Mouse (Mus musculus) testis, adult 2 months (tissue): Measurements from ENCODE around the gene Lmtk3. TPM values are rescaled to one million over a fixed set of nuclear protein-coding genes. Genes with fewer than 3 reads are reported as not detected.

ENCODE experiments used
- H3K27ac ChIP-seq: fragments of 200-500 bp; 2 replicates; pipeline ENCODE4 v1.5.1; 2012; ENCODE audit warnings: low read depth, low read length; ENCODE audit not compliant: control insufficient read depth, insufficient read depth
- H3K27me3 ChIP-seq: fragments of 200-500 bp; 2 replicates; pipeline ENCODE4 v1.6.1; 2012; ENCODE audit warnings: mild to moderate bottlenecking, low read length, moderate library complexity; ENCODE audit not compliant: control insufficient read depth, insufficient read depth
- H3K36me3 ChIP-seq: fragments of 200-500 bp; 2 replicates; pipeline ENCODE4 v1.6.1; 2012; ENCODE audit warnings: mild to moderate bottlenecking, low read length; ENCODE audit not compliant: control insufficient read depth, insufficient read depth
- H3K4me1 ChIP-seq: fragments of 200-500 bp; 2 replicates; pipeline ENCODE4 v1.6.1; 2012; ENCODE audit warnings: low read length; ENCODE audit not compliant: control insufficient read depth, insufficient read depth
- H3K4me3 ChIP-seq: fragments of 200-500 bp; 2 replicates; pipeline ENCODE4 v1.5.1; 2012; ENCODE audit warnings: low read depth, mild to moderate bottlenecking, low read length, moderate library complexity, mixed read lengths; ENCODE audit not compliant: control insufficient read depth
- CTCF ChIP-seq: fragments of 200-500 bp; IDR thresholded peaks from 2 replicates; pipeline ENCODE4 v1.5.1; 2012; ENCODE audit warnings: low read depth, mild to moderate bottlenecking, inconsistent platforms, low read length, moderate library complexity; ENCODE audit not compliant: control insufficient read depth, insufficient read depth, insufficient replicate concordance
- POLR2A ChIP-seq: fragments of 200-500 bp; IDR thresholded peaks from 2 replicates; pipeline ENCODE4 v1.6.1; 2012; ENCODE audit warnings: low read depth, mild to moderate bottlenecking, inconsistent platforms, low read length, moderate library complexity; ENCODE audit not compliant: control insufficient read depth
- polyA plus RNA-seq: library from polyadenylated mRNA; depleted of rRNA; stranded (reverse); fragments of >200 nt; gene quantifications from 2 replicates; pipeline ENCODE4 v1.2.3, GENCODE M21; 2012; rRNA removed

Gene Lmtk3
- polyA plus RNA-seq, 1 experiment: 23.1 TPM

- no peak overlapping the region for H3K4me3 ChIP-seq
- H3K4me1 ChIP-seq: no peaks in the 10 kb centered on the region
- H3K27me3 ChIP-seq: no peaks in the 10 kb centered on the region
- TF ChIP-seq CTCF (no peak), POLR2A (no peak)
- no peaks in the 10 kb centered on the region for H3K36me3 ChIP-seq
- no peak overlapping the region for H3K27ac ChIP-seq
These were observed 59.6 kb downstream of the Lmtk3 start for GRCm38 (mm10) chr7:45842950-45843744.

GRCm38 (mm10) chr7:45848447-45849027 is 65.0 kb downstream of the Lmtk3 start:
- Histone ChIP-seq H3K4me3 (no peak overlapping the region), H3K27ac (no peak overlapping the region), H3K36me3 (no peaks in the 10 kb centered on the region), H3K4me1 (no peaks in the 10 kb centered on the region), H3K27me3 (no peaks in the 10 kb centered on the region)
- TF ChIP-seq CTCF: no peak
- no peak for TF ChIP-seq POLR2A

- no peaks in the 10 kb centered on the region for H3K36me3 ChIP-seq
- TF ChIP-seq CTCF (no peak), POLR2A (no peak)
- no peaks in the 10 kb centered on the region for H3K4me1 ChIP-seq
These were observed 67.1 kb downstream of the Lmtk3 start for GRCm38 (mm10) chr7:45850661-45851060.

GRCm38 (mm10) chr7:45853089-45853488 is 69.6 kb downstream of the Lmtk3 start:
- no peak overlapping the region for H3K4me3 ChIP-seq
- H3K27ac ChIP-seq: no peak overlapping the region
- TF ChIP-seq POLR2A (no peak), CTCF (no peak)
- H3K4me1 ChIP-seq: peaks cover 19% of the 10 kb centered on the region
- no peaks in the 10 kb centered on the region for H3K27me3 ChIP-seq
- H3K36me3 ChIP-seq: no peaks in the 10 kb centered on the region

More at GRCm38 (mm10) chr7:45850661-45851060, 67.1 kb downstream of the Lmtk3 start:
- no peak overlapping the region for H3K4me3 ChIP-seq
- H3K27ac ChIP-seq: no peak overlapping the region
- no peaks in the 10 kb centered on the region for H3K27me3 ChIP-seq

Other genes starting within 250 kb of the Lmtk3 start
- gene Hsd17b14, start 228.8 kb upstream of the Lmtk3 start, polyA plus RNA-seq: 0.37 and 0.45 TPM in 2 replicates
- 39.9 and 44.3 TPM in 2 replicates for gene Bcat2, start 213.6 kb upstream of the Lmtk3 start, polyA plus RNA-seq
- gene Fgf21, start 168.2 kb upstream of the Lmtk3 start, polyA plus RNA-seq: 3.6 and 3.7 TPM in 2 replicates
- 0.08 and 0.21 TPM in 2 replicates for gene Fut1, start 166.4 kb upstream of the Lmtk3 start, polyA plus RNA-seq
- 77.5 and 95.6 TPM in 2 replicates for gene Izumo1, start 161.9 kb upstream of the Lmtk3 start, polyA plus RNA-seq
- gene Rasip1, start 156.2 kb upstream of the Lmtk3 start, polyA plus RNA-seq: 5.1 and 5.4 TPM in 2 replicates
- 0.74 and 1.3 TPM in 2 replicates for gene Mamstr, start 143.8 kb upstream of the Lmtk3 start, polyA plus RNA-seq
- 0.37 and 0.42 TPM in 2 replicates for gene Fut2, start 117.3 kb upstream of the Lmtk3 start, polyA plus RNA-seq
- gene Ntn5, start 99.7 kb upstream of the Lmtk3 start, polyA plus RNA-seq: 6.5 and 10.8 TPM in 2 replicates
- gene Sec1, start 89.3 kb upstream of the Lmtk3 start, polyA plus RNA-seq: 61.0 and 71.6 TPM in 2 replicates
- 2.3 and 3.3 TPM in 2 replicates for gene Car11, start 83.9 kb upstream of the Lmtk3 start, polyA plus RNA-seq
- gene Dbp, start 78.7 kb upstream of the Lmtk3 start, polyA plus RNA-seq: 11.2 and 12.9 TPM in 2 replicates
- gene Rpl18, start 68.3 kb upstream of the Lmtk3 start, polyA plus RNA-seq: 517 and 652 TPM in 2 replicates
- gene Sphk2, start 65.7 kb upstream of the Lmtk3 start, polyA plus RNA-seq: 33.4 and 34.6 TPM in 2 replicates
- gene Fam83e, start 62.5 kb upstream of the Lmtk3 start, polyA plus RNA-seq: 145 and 176 TPM in 2 replicates
- gene Spaca4, start 57.9 kb upstream of the Lmtk3 start, polyA plus RNA-seq: 589 and 614 TPM in 2 replicates
- gene Sult2b1, start 931 bp downstream of the Lmtk3 start, polyA plus RNA-seq: 8.8 and 9.5 TPM in 2 replicates
- 149 and 166 TPM in 2 replicates for gene Cyth2, start 30.8 kb downstream of the Lmtk3 start, polyA plus RNA-seq
- 0.06 and 0.11 TPM in 2 replicates for gene Kcnj14, start 41.0 kb downstream of the Lmtk3 start, polyA plus RNA-seq
- 11.2 and 12.1 TPM in 2 replicates for gene Grwd1, start 47.2 kb downstream of the Lmtk3 start, polyA plus RNA-seq
- gene Kdelr1, start 89.0 kb downstream of the Lmtk3 start, polyA plus RNA-seq: 67.4 and 82.4 TPM in 2 replicates
- gene Grin2d, start 94.6 kb downstream of the Lmtk3 start, polyA plus RNA-seq: 21.1 and 22.3 TPM in 2 replicates
- gene Syngr4, start 113.0 kb downstream of the Lmtk3 start, polyA plus RNA-seq: 758 and 764 TPM in 2 replicates
- gene Tmem143, start 113.2 kb downstream of the Lmtk3 start, polyA plus RNA-seq: 8.1 and 8.8 TPM in 2 replicates
- 80.7 and 85.0 TPM in 2 replicates for gene Emp3, start 137.7 kb downstream of the Lmtk3 start, polyA plus RNA-seq
- 19.7 and 26.2 TPM in 2 replicates for gene Ccdc114, start 140.3 kb downstream of the Lmtk3 start, polyA plus RNA-seq
- gene Abcc6, start 246.6 kb downstream of the Lmtk3 start, polyA plus RNA-seq: 0.67 and 1.0 TPM in 2 replicates
- gene Nomo1, start 250.0 kb downstream of the Lmtk3 start, polyA plus RNA-seq: 48.7 and 49.8 TPM in 2 replicates